Mouse (Mus musculus): Measurements from ENCODE around the gene Pou2af1. TPM values are rescaled to one million over a fixed set of nuclear protein-coding genes. Genes with fewer than 3 reads are reported as not detected.
A peak's percentile ranks its signal among the peaks of the same experiment; 100 is the strongest.

Pou2af1 gene
- total RNA-seq (2021), result 1 to 10 TPM in 1 of 2 experiments, under 1 TPM in 1; 0.21 to 1.4 TPM
- long read RNA-seq, experiment 1, result 0 reads
- long read RNA-seq, experiment 2, result 0 reads

DNA sequence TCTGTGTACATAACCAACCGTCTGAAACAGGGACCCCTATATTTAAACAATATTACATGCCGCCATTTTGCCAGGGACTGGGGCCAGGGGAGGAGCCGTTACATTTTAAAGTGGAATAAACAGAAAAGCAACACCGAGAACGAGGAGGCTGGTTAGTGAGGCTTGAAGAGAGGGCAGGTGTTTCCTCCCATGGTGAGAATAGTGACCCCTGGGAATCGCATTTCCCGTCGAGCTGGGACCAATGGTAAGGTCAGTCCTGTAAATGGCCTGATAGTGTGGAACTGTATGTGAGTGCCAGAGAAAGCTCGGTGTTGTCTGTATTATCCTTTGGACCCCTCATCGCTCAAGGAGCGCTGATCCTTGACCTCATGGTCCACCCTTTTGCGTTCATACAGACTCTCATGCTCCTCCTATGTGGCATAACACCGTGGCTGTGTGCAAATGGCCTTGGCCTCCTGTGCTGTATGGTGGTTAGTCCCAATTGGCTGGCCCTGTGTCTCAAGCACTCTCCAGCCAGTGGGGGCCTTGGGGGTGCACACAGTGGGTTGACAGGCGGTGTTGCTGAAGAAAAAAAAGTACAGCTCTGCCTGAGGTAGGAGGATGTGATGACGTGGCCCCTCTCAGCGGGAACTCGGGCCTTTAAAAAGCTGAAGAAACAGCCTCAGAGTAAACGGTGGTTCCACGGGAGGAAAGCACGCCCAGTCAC, at the start of gene Pou2af1:
Gene Pou2af1 (plus strand): TSS at position 686 of the 706 bp plus-strand sequence.
- DNase-seq, result no peak

DNA sequence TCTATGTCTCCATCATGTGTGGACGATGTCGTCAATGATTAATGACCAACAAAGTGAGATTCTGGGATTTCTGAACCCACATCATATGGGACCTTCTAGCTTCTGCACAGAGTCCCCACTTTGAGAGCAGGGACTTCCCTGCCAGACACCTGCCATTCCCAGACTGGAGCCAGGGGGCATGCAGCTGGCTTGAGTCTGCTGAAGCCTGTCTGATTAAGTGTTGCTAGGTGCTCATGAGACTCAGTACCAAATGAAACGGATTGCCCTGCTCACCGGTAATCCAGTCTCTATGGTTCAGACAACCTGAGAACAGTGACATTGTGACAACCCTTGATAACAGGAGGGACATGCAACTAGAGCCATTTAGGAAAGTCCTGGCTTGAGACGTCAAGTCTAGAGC, 49.5 kb upstream of the Pou2af1 start:
- no peak for DNase-seq

DNA sequence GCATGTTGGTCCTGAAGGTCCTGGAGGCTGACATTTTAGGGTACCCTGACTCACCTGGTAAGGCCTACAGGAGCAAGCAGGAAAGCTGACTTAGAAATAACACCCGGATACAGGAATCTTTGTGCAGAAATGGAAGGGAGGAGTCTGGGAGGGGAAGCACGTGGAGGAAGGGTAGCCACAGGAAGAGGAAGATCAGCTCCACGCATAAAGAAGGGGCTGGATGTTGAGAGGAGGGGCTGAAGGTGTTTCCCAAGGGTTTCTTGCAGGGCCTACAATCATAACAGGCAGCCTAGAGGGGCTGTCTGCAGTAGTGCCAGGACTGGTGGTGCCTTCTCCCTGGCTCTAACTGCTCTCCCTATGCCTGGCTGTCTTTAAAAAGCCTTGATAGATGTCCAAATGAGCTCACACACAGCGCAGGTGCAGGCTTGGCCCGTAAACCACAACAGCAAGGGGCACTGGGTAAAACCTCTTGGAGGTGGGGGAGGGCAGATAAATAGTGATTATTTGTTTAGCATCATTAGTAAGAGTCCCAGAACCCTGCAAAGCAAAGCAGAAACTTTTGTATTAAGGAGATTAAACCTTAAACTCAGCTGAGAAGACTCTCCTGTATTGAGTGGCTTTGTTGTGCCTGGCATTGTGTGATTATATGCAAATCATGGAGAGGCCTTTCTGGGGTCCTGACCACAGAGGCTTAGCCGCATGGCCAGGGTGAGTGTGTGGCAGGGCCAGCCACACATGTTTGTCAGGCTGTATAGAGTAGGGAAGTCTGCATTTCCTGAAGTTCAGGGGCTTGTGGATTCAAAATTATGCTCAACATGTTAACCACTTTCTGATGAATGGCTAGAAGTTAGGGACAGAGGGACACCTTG, 48.0 kb upstream of the Pou2af1 start, which contains the start of gene Gm32742:
Gene Gm32742 (minus strand): TSS at position 206 of the 869 bp plus-strand sequence.
- DNase-seq, result no peak

DNA sequence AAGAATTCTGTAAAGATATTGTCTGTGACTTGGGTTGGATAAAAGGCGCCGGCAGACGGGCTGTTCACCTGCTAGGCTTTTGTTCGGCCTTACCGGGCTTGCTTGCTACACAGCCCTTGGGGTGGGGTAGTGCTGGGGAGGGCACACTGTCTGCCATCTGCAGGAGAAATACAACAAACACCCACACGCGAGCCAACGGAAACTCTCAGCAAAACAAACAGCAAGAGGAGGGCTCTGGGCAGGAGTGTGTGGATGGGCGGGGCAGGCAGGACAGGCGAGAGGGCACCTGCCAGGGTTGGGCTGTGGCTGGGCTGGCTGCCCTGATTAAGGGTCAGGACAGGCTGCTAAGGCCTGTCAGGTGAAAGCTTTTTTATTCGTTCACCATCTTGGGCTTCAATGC, 45.6 kb upstream of the Pou2af1 start:
- DNase-seq, result no peak

DNA sequence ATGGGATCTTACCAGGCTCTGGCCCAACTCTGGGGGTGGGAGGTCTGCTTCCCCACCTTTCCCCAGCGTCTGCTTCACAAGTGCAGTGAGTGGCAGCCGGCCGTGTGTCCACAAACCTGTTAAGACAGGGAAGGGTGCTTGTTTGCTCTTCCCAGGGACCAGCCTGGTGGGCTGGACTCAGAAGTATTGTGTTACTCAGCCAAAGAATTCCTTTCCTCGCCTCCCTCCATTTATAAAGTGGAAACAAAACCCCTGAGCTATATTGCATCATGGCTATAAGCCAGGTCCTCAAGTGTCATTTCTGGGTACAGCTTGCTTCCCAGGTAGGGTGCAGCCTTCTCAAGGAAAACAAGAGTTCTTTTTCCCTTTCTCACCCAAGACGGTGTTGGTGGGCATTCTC, 44.8 kb upstream of the Pou2af1 start:
- DNase-seq, result no peak

DNA sequence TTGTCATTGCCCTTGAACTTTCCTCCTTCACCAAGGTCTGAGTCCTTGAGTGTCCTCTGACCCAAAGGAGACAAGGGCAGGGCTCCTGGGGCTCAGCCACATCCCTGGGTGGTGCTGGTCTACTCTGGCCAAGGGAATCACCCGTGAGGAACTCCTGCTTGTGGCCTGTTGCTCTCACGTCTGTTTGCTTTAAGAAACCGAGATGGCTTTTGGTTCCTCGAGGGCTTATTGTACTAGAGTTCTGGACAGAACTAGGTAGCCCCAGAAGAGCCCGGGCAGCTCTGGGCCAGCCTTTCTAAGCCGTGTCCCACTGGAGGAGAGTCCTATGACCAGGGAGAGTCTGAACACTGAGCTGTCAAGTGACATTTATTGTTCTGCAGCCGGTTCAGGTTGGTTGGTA, 44.4 kb upstream of the Pou2af1 start:
- DNase-seq, result no peak

DNA sequence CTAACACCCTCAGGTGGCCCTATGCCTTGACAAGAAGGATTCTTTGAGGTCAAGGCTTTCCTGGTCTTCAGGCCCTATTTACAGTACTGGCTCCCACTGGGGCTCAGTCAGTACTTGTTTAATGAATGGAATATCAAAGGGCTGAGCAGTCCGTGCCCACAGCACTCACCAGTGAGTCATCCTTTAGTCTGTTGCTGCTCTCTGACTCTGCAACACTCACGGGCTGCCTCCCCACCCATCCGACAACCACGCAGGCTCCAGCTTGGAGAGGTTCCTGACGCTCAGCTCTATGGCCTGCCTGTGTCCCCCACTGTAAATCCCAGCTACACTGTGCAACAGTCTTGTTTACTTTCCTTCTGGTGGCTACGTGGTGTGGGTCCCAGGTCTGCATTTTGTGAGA, 43.2 kb upstream of the Pou2af1 start:
- DNase-seq, result no peak

DNA sequence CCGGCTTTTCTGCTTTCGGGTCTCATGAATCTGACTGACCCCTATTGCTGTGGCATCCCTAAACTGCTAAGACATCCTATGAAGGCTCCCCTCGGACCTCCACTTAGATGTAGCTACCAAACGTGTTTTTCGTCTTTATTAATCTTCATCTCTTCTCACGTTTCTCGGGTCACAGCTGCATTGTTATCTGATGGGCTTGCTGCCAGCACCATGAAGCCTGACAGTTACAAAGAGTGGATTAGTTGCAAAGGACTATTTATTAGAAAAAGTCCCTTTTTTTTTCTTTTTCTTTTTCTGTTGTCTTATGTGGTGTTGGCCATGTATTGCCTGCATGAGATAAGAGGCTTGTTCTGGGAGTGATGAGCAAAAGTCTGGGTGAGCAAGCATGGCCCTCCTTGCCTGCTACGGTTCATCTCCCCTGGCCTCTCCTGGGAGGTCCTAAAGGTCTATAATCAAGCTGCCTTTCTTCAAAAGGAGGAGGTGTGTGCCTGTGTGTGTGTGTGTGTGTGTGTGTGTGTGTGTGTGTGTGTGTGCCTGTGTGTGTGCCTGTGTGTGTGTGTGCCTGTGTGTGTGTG, 38.5 kb upstream of the Pou2af1 start:
- no peak for DNase-seq

DNA sequence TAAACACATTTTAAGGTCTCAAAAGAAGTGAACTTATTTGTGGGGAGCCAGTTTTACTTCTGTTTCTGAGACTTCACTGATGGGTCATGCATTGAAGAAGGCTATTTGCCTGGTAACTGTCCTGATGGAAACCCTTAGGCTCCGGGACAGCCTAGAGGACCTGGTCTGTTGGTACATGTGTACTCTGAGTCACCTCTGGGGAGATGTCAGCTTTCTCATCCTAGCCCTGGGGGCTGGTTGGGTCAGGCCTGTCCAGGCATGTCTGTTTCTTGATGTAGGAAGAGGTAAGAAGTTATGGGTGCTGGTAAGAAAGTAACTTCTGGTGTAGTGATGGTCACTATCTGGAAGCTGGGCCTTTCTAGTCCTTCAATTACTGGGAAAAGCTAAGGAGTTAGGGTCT, 37.8 kb upstream of the Pou2af1 start:
- DNase-seq, result no peak

DNA sequence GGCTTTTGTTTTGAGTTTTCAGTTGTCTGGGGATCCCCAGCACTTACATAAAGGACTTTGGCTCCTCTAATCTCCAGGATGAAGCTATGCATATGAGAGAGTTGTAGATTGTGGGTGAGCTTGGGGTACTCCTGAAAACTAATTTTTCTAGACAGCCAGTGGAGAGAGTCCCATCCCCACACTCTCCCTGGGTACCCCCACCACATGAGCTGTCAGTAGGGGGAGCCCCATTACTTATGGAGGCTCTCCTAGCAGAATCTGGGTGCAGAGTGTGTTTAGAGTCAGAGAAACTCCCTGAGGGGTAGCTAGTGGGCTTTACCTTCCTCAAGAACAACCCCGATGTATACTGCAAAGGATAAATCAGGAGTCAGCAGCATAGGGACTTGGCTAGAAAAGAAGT, 35.2 kb upstream of the Pou2af1 start:
- DNase-seq, result no peak

DNA sequence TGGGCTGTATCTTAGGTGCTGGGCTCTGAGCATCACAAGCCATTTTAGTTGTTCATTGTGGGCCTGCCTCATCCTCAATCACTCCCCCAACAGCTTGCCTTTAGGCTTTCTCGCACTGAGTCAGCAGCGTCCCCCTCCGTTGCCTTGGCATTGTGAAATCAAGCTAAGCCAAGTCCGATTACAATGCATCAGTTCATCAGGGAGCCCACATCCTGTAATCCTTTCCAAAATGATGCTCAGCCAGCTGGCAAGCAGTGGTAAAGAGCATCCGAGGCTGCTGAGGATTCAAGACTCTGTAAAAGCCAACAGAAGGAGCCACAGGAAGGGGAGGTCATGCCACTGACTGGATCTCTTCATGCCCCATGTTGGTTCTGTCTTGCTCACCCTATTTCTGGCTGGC, 32.9 kb upstream of the Pou2af1 start:
- DNase-seq, result peak; percentile 46

DNA sequence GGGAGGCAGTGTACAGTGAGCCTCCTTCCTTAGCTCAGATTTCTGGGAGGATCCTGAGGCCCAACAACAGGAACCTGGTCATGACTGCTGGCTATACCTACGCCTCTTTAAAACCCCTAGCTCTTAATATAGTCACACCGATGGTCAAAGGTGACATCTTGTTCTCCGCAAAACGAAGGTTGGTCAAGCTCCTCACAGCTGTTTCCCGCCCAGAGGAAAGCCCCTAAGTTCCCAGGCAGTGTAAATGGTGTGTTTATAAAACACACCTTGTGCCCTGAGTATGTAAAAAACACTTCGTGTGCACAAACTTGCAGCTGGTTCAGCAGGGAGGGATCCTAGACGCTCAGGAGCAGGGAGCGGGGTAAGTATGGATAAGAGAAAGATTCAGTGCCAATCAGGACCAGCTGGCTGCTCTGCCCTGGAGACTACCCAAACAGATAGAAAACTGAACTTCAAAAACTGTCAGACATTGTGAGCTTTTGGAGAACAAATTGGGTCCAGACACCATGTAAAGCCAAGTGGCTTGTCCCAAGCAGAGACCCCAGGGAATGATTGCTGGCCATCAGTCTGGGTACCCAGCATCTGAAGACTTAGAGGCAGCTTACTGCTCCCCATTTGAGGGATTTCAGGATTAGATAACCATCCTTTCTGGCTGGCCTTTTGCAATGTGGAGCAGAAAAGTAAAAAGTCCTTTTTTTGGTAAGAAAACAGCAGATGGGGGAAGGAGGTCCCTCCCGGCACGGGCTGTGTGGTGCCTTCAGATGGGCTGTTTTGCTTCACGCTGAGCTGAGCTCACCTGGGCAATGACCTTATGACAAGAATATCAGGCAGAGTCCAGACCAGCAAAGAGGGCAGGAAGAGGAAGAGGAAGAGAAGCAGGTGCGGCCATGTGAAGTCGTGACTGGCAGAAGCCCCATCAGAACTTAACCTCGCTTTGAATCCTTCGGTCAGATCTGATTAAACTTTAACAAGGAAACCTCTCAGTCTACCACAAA, 30.5 kb upstream of the Pou2af1 start:
- DNase-seq, result no peak

DNA sequence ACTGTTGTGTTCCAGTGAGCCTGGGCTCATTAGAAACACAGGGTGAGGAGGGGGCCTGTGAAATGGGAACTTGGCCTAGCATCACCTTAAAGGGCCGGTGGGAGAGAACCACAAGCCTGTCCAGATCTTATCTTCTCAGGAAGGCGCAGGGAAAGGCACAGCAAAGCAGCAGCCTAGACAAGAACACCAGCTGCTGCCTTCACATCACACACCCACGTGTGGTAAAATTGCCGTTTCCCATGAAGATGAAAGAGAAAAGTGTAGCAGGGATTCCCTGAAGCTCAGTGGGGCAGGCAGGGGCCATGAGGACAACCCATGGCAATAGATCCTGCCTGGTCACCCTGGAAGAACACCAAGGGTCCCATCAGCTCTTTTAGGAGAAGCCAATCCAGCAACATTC, 28.1 kb upstream of the Pou2af1 start:
- no peak for DNase-seq

DNA sequence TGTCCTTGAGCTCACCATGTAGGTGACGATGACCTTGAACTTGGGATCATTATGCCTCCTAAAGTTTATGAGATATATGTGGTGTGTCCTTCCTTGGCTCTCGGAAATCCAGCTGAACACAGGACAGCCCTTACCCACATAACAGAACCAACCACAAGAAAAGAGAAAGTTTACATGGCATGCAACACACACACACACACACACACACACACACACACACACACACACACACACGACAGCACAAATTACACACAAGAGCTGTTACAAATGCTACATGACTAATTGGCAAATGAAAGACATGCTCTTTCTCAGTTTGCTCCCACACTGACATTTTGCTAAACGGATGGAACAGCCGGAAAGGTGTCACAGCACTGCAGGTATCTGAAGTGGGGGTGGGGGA, 27.6 kb upstream of the Pou2af1 start:
- DNase-seq, result no peak

DNA sequence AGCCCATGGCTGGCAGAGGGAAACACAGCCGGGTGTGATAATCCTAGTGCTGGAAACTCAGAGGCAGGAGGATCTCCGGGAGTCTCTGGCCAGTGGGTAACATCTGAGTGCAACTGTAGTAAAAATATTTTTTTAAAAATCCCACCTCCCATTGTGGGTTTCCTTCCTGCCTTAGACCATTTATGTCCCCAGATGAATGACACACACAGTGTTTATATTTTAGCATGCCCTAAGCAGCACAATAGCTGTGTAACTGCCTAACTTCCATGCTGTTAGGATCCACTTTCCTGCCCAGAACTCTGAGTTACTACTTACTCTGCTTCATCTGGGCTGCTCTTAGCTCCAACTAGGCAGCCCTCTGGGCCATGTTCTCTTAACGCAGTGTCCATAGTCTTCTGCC, 22.9 kb upstream of the Pou2af1 start:
- DNase-seq, result no peak

DNA sequence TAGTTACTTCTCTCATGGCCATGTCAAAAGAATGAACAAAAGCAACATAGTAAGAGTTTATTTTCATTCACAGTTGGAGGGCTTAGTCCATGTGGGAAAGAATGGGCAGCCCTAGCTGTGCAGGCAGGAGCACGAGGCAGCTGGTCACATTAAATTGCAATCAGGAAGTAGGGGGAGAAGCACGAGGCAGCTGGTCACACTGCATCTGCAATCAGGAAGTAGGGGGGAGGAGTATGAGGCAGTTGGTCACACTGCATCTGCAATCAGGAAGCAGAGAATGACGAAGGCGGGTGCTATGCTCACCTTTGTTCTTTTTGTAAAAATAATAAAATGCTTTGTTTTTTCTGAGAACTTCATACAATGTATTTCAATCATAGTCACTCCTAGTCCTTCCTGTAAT, 18.7 kb upstream of the Pou2af1 start:
- no peak for DNase-seq

DNA sequence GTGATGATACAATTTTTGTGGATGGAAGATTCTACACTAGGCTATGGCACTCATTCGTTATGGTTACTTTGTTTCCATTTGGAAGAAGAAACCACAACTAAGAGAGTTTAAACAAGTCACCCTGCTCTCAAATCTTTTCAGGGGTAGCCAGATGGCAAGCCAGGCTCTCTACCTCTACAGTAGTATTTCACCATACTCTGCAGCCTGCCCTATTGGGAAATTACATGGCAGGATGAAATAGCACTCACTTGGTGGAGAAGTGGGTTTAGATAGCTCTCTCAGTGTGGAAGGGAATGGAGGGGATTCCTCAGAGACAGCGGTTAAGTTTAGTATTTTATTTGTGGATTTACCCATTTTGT, 4.6 kb upstream of the Pou2af1 start:
- DNase-seq, result no peak

DNA sequence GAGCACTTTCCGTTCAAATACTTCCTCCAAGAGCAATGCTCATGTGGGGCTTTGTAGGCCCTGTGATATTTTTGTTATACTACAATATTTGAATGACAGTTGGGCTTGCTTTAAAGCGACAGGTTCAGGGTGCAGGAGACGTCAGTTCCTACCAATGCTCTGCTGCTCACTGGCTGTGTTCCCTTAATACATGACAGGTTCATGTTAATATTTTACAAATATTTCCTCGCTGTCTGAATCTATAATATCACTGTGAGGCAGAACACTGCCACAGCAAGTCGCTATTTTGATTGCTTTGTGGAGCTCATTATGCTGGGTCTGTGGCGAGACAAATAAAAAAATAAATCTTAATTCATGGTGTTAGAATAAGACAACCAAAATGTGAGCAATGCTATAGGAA, 2.3 kb upstream of the Pou2af1 start:
- no peak for DNase-seq

DNA sequence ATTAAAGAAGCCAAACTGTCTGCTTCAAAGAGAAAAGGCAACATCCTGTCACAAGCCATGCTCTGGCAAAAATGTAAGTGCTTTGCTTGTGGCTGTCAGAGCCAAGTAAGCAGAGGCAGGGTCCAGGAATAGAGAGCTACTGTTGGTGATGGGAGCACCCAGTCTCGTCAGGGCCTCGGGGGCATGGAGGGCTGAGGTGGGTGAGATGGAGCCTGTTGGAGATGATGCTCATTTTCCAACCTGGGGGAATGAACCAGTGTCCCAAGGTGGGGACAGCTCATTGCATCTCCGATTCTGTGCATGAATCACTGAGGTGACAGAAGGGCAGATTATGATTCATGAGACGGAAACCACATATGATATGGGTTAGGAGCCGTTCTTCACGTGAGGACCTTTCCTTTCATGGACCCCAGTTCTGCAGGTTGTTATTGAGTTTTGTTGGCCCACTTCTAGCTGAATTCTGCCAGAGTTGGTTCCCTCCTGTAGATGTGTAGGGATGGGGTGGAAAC, 275 bp downstream of the Pou2af1 start:
- no peak for DNase-seq

DNA sequence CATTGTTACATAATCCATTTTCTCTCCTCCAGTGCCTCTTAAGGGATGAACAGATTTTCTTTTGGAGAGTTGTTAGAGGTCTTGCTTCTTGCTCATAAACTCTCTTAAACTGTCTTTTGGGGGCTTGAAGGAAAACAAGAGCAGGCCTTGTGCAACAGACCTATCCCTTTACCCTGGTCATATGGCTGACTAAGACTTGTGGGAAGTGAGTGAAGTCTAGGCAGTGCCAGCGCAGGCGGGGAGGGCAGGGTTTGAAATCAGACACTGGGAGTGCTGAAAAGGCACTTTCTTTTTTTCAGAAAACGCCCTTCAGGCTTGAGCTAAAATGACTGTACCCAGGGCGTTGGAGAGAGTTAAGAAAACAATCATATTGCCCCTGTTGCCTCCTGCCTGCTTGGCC, 1.8 kb downstream of the Pou2af1 start:
- DNase-seq, result no peak

DNA sequence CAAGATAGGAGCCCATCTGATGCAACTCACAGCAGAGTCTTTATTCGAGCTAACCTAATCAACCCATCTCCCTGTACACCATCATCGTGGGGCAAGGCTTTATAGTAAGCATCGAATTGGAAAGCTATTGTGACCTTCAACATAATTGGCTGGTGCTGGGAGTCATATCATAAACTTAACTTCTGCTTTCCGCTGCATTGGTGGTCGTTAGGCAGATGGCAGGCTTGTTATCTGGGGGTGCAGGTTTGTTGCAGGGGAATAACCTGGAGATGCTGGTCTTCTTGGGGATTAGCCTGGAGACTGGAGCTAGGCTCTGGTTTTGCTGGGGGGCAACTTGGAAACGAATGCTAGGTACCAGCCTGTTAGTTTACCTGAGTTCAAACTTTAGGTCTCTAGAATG, 2.4 kb downstream of the Pou2af1 start:
- no peak for DNase-seq

DNA sequence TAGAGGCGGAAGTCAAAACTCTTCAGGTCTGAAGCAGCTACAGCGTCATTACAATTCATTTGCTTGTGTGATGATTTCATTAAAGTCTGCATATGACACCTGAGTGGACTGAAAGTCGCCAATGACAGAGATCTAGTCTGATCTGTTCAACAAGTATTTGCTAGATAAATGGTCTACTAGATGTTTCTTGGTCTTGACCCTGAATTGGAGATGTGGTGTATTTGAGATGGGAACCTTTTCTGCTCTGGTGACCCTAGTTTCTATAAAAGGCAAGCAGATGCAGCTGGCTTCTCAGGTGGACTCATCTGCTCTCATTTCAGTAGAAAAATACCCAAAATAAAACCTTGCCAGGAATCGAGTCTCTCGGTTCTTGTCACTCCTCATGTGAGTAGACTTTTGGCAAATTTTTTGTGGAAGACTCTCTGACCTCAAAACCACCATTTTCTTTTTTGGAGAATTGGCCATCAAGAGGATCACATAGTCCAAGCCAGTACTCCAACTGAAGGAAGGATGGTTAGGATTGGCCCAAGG, 12.2 kb downstream of the Pou2af1 start:
- DNase-seq, result no peak
